Mouse (Mus musculus): ENCODE measurements around the gene Ier5. TPM values are rescaled to one million over a fixed set of nuclear protein-coding genes. Genes with fewer than 3 reads are reported as not detected.
A peak's percentile ranks its signal among the peaks of the same experiment; 100 is the strongest.

Ier5 gene
- polyA plus RNA-seq, 1 experiment = 5.9 TPM

DNA sequence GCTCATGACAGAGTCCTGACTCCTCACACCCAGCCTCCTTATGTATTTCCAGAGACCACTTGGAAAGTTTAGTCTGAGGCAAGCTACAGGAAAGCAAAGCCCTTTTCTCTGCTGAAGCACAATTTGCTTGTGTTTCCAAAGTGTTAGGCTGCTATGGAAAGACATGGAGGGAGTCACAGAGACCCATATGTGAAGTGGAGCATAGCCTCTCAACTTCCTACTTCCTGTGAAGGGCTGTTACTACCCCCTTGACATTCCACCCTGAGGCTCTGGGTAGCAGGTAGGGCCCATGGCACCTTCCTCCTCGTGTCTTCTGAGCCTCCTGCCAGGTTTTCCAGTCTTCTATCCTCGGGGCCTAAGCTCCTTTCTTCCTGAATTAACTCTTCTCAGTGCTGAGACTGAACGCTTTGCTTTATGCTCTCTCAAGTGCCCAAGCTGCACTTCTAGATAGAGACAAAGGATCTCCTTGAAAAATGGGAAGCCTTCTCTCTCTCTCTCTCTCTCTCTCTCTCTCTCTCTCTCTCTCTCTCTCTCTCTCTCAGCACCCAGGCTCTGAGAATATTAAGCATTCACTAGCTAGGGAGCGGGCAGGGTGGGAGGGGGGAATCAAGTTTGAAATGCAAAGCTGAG lies 47.2 kb downstream of the Ier5 start:
- Histone ChIP-seq H3K4me1 (ENCODE audit: control insufficient read depth, insufficient read depth, low read length) (peaks cover 12% of the 10 kb centered on the region), H3K27ac (ENCODE audit: insufficient read depth, low read length) (no peak overlapping the region), H3K4me3 (ENCODE audit: low read depth, low read length) (no peak overlapping the region), H3K27me3 (ENCODE audit: control insufficient read depth, insufficient read depth, low read length, poor library complexity, severe bottlenecking) (no peaks in the 10 kb centered on the region), H3K9me3 (replicated peaks; ENCODE audit: control insufficient read depth, insufficient read depth, low read length, poor library complexity, severe bottlenecking) (no peaks in the 10 kb centered on the region), H3K36me3 (ENCODE audit: control insufficient read depth, insufficient read depth, low read length, poor library complexity, severe bottlenecking) (no peaks in the 10 kb centered on the region), H3K9ac (ENCODE audit: low read depth, poor library complexity, severe bottlenecking) (no peak overlapping the region)
- TF ChIP-seq POLR2A (IDR thresholded peaks at IDR 0.05; ENCODE audit: insufficient read depth, low read length) = no peak
- no peak for TF ChIP-seq EP300 (IDR thresholded peaks at IDR 0.05; ENCODE audit: insufficient read depth, low read depth, low read length)
- TF ChIP-seq CTCF (IDR thresholded peaks at IDR 0.05; ENCODE audit: low read depth, low read length) = no peak

DNA sequence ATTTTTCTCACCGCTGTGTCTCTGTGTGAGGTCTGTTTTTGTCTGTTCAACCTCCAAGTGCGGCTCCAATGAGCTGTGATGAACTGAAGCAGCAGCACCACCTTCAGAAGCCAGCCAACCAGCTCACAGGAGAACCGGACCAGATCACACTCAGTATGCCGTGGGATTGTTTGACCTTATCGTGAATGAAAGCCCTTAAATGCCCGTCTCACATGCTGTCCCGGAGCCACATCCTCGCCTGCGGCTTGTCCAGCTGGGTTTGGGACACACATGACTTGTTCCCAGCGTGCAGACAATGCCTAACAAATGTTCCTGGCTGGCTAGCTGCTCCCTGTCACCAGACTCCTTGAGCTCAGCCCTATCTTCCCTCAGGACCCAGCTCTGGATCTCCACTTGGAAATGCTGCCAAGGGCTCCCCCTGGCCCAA lies 47.7 kb downstream of the Ier5 start:
- Histone ChIP-seq H3K4me1 (ENCODE audit: control insufficient read depth, insufficient read depth, low read length) (peaks cover 8% of the 10 kb centered on the region), H3K27ac (ENCODE audit: insufficient read depth, low read length) (no peak overlapping the region)

DNA sequence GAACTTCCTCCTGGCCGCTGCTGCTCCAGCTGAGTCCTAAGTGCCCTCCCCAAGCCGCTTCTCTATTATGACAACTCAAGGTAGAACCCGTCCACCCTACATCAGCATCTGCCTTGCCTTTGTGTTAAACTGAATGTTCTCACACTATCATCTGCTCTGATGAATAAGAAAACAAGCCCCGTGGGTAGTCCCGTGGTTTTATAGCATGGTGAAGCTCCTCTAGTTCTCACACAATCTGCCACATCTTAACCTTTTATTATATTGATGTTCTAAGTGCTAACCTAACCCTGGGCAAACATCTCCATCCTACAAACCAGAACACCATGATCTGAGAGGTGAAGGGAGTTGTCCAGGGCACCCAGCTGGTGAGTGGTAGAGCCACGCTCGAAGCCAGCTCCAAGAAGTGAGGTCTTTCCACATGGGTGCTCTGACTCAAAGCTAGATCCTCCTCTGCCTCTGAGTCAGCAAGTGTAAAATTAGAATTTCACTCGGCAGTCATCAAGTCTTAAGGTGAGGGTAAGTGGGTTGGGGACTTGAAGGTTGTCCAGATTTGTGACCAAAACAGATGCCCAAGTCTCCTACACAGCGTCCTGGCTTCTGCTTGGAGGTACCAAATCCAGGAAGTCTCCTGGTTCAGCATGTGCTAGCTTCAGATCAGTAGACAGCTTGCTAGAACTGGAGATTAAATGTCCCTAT lies 48.4 kb downstream of the Ier5 start:
- Histone ChIP-seq H3K9me3 (replicated peaks; ENCODE audit: control insufficient read depth, insufficient read depth, low read length, poor library complexity, severe bottlenecking) (no peaks in the 10 kb centered on the region), H3K27me3 (ENCODE audit: control insufficient read depth, insufficient read depth, low read length, poor library complexity, severe bottlenecking) (no peaks in the 10 kb centered on the region), H3K27ac (ENCODE audit: insufficient read depth, low read length) (no peak overlapping the region), H3K4me3 (ENCODE audit: low read depth, low read length) (no peak overlapping the region), H3K9ac (ENCODE audit: low read depth, poor library complexity, severe bottlenecking) (no peak overlapping the region), H3K4me1 (ENCODE audit: control insufficient read depth, insufficient read depth, low read length) (peaks cover 7% of the 10 kb centered on the region), H3K36me3 (ENCODE audit: control insufficient read depth, insufficient read depth, low read length, poor library complexity, severe bottlenecking) (no peaks in the 10 kb centered on the region)
- TF ChIP-seq EP300 (IDR thresholded peaks at IDR 0.05; ENCODE audit: insufficient read depth, low read depth, low read length) = no peak
- TF ChIP-seq POLR2A (IDR thresholded peaks at IDR 0.05; ENCODE audit: insufficient read depth, low read length) = no peak
- TF ChIP-seq CTCF (IDR thresholded peaks at IDR 0.05; ENCODE audit: low read depth, low read length) = no peak

More for the DNA sequence above, 47.7 kb downstream of the Ier5 start:
- no peak overlapping the region for H3K9ac ChIP-seq (ENCODE audit: low read depth, poor library complexity, severe bottlenecking)
- H3K36me3 ChIP-seq (ENCODE audit: control insufficient read depth, insufficient read depth, low read length, poor library complexity, severe bottlenecking) = no peaks in the 10 kb centered on the region
- no peaks in the 10 kb centered on the region for H3K9me3 ChIP-seq (replicated peaks; ENCODE audit: control insufficient read depth, insufficient read depth, low read length, poor library complexity, severe bottlenecking)
- H3K27me3 ChIP-seq (ENCODE audit: control insufficient read depth, insufficient read depth, low read length, poor library complexity, severe bottlenecking) = no peaks in the 10 kb centered on the region
- no peak overlapping the region for H3K4me3 ChIP-seq (ENCODE audit: low read depth, low read length)
- TF ChIP-seq EP300 (IDR thresholded peaks at IDR 0.05; ENCODE audit: insufficient read depth, low read depth, low read length) = no peak
- TF ChIP-seq POLR2A (IDR thresholded peaks at IDR 0.05; ENCODE audit: insufficient read depth, low read length) = no peak

DNA sequence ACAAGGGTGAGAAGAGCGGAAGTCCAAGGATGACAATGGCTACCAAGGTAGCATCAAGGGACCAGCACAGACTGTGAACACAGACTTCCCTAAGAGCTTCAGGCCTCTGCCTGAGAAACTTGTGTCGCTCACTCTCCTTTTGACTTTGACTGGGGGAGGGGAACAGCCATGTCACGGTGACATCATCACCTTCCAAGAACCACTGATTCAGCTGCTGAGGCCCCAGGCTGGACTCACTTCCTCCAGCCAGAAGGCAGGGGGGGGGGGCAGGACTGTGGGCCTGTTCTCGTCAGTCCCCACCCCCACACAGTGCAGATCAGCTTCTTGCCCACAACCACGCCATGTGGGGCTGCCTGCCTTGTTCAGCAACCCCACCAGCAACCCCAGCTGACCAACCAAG lies 49.3 kb downstream of the Ier5 start:
- H3K4me1 ChIP-seq (ENCODE audit: control insufficient read depth, insufficient read depth, low read length) = peaks cover 6% of the 10 kb centered on the region
- no peak for TF ChIP-seq POLR2A (IDR thresholded peaks at IDR 0.05; ENCODE audit: insufficient read depth, low read length)
- TF ChIP-seq EP300 (IDR thresholded peaks at IDR 0.05; ENCODE audit: insufficient read depth, low read depth, low read length) = peak; percentile 62; the same call in 1 of the 2 replicates
- no peak overlapping the region for H3K27ac ChIP-seq (ENCODE audit: insufficient read depth, low read length)

DNA sequence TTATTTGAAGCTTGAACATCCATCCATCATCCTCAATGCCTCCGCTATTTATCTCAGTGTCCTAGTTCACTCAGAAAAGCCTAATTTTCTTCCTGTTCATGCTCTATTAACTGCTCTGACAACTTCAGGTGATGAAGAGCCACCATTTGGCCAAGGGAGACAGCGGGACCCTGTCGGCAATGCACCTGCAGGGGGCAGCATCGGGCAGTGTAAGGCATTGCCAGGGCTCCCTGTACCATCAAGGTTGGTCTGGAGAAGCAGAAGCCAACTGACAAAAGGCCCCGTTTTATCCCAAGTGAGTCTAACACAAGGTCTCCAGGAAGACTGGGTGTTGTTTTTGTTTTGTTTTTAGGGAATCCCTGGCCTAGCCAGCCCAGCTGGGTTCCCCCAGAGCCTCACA lies 50.5 kb downstream of the Ier5 start:
- peaks cover 6% of the 10 kb centered on the region for H3K4me1 ChIP-seq (ENCODE audit: control insufficient read depth, insufficient read depth, low read length)
- H3K27me3 ChIP-seq (ENCODE audit: control insufficient read depth, insufficient read depth, low read length, poor library complexity, severe bottlenecking) = no peaks in the 10 kb centered on the region
- H3K27ac ChIP-seq (ENCODE audit: insufficient read depth, low read length) = no peak overlapping the region
- TF ChIP-seq POLR2A (IDR thresholded peaks at IDR 0.05; ENCODE audit: insufficient read depth, low read length) = no peak
- TF ChIP-seq EP300 (IDR thresholded peaks at IDR 0.05; ENCODE audit: insufficient read depth, low read depth, low read length) = 0 out of 2 replicates have a peak, but pooled peaks have one; percentile 54
- peak; percentile 97 for TF ChIP-seq CTCF (IDR thresholded peaks at IDR 0.05; ENCODE audit: low read depth, low read length)
- H3K9ac ChIP-seq (ENCODE audit: low read depth, poor library complexity, severe bottlenecking) = no peak overlapping the region
- H3K4me3 ChIP-seq (ENCODE audit: low read depth, low read length) = no peak overlapping the region
- H3K36me3 ChIP-seq (ENCODE audit: control insufficient read depth, insufficient read depth, low read length, poor library complexity, severe bottlenecking) = no peaks in the 10 kb centered on the region
- no peaks in the 10 kb centered on the region for H3K9me3 ChIP-seq (replicated peaks; ENCODE audit: control insufficient read depth, insufficient read depth, low read length, poor library complexity, severe bottlenecking)

More for the DNA sequence above, 49.3 kb downstream of the Ier5 start:
- Histone ChIP-seq H3K4me3 (ENCODE audit: low read depth, low read length) (no peak overlapping the region), H3K9ac (ENCODE audit: low read depth, poor library complexity, severe bottlenecking) (no peak overlapping the region), H3K9me3 (replicated peaks; ENCODE audit: control insufficient read depth, insufficient read depth, low read length, poor library complexity, severe bottlenecking) (no peaks in the 10 kb centered on the region), H3K36me3 (ENCODE audit: control insufficient read depth, insufficient read depth, low read length, poor library complexity, severe bottlenecking) (no peaks in the 10 kb centered on the region), H3K27me3 (ENCODE audit: control insufficient read depth, insufficient read depth, low read length, poor library complexity, severe bottlenecking) (no peaks in the 10 kb centered on the region)

Other genes with a start within 250 kb of the Ier5 start
- 0.10 TPM in 1 of 2 replicates, not detected in the other for gene Cacna1e, start 215.1 kb downstream of the Ier5 start, polyA plus RNA-seq (2011; ENCODE audit: insufficient read depth, insufficient read length, low read depth, missing spikeins)
- gene Mr1, start 47.2 kb upstream of the Ier5 start, polyA plus RNA-seq (2011; ENCODE audit: insufficient read depth, insufficient read length, low read depth, missing spikeins) = 0.65 and 1.1 TPM in 2 replicates
- 32.8 and 44.4 TPM in 2 replicates for gene Stx6, start 59.1 kb upstream of the Ier5 start, polyA plus RNA-seq (2011; ENCODE audit: insufficient read depth, insufficient read length, low read depth, missing spikeins)
- 8.0 and 8.4 TPM in 2 replicates for gene BC034090, start 144.8 kb upstream of the Ier5 start, polyA plus RNA-seq (2011; ENCODE audit: insufficient read depth, insufficient read length, low read depth, missing spikeins)

All from ES-Bruce4 (cell line).